Mouse (Mus musculus): ENCODE results near the gene Sh3pxd2a.

DNA sequence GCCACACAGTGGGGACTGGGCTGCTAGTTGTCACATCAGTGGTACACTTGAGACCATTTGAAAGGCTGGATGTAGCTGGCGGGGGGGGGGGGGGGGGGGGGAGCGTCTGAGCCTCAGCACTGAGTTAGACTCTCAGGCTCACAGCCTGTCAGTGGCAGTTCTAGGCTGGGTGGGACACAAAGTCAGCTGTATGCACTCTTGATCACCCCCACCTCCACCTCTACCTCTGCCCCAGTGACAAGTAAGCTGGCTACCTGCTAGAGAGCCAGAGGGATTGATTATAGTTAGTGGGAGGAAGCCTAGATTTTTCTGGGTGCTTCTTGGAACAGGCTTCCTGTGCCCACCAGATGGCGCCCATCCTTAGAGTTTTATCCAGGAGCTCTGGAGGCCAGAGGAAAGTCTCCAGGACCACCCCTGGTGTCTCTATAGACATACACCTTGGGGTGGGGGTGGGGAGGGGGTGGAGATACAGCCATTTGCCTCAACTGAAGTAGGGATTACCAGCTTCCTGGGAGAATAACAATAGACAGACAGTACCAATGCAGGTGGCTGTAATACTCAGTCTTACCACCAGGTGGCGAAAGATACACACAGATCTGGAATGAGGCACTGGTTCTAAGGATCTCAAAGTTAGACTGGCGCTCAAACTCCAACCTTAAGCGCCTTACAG, 107.9 kb downstream of the Sh3pxd2a start:
- TF ChIP-seq CTCF (IDR thresholded peaks at IDR 0.05; ENCODE audit: borderline replicate concordance, insufficient read depth, low read length), result no peak
- no peak for TF ChIP-seq POLR2A (IDR thresholded peaks at IDR 0.05; ENCODE audit: low read depth, low read length)
